Mouse (Mus musculus): ENCODE results near the gene Kdm1a.
A peak's percentile ranks its signal among the peaks of the same experiment; 100 is the strongest.

Gene Kdm1a

DNA sequence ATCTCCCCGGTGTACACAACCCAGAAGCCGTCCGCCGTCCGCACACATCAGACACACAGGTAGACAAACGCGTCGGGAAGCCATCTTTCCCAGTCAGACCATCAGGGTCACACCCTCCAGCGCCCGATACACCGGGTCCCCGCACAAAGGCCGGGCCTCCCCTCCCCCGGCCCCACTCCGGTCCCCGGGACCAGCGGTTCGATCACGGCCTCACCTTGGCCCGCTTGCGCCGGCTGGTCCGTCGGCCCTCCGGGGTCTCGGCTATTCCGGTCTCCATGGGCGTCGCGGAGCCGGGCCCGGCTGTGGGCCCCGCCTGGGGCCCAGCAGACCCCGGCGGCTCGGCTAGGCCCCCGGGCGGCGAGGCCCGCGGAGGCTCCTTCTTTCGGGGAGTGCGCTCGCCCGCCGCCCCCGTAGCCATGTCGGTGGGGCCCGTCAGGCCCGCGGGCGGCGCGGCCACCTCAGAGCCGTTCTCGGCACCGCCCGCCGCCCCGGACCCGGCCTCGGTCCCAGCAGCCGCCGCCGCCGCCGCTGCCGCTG lies 437 bp downstream of the Kdm1a start:
- peak; percentile 62 for DNase-seq (ENCODE audit: low spot score)

DNA sequence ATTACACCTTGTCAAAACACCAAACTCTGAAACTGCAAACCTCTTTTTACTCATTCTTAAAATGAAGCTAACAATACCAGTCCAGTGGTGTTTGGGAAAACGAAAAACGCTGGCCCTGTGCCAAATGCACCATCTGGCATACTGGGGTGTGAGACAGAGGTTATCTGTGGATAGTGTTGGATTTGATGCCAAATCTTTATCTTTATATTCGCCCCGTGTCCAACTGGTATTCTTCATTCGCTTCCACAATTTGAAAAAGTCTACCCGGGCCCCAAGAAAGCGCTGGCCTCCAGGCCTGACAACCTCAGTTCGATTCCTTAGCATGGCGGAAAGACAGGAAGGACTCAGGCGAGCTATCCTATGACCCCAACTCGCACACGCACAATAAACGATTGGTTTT lies 1.0 kb downstream of the Kdm1a start:
- peak; percentile 32 for DNase-seq (ENCODE audit: low spot score)

DNA sequence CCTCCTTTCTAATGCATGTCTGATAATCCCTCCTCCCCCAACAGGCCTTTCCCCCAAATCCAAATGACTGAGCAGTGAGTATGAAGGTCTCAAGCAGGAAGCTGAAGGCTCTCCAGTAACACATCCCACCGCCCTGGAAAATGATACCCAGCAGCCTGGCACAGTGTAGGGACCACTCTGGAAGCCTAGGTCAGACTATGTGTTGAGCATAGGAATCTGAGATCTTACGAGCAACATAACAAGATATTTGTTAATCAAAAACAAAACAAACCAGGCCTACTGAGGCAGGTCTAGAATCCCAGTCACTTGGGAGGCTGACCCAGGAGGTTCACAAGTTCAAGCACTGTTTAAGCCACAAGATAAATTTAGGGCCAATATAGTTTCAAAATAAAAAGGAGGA lies 2.0 kb downstream of the Kdm1a start:
- no peak for DNase-seq (ENCODE audit: low spot score)

DNA sequence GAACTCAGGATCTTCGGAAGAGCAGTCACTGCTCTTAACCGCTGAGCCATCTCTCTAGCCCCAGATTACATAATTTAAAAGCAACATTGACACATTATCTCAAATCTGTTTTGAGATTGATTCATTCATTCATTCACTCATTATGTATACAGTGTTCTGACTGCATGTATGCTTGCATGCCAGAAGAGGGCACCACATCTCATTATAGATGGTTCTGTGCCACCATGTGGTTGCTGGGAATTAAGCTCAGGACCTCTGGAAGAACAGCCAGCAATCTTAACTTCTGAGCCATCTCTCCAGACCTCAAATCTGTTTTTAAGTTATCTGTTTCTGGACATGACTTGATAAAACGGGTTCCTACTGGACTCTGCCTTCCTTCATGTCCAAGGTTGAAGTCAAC lies 2.7 kb downstream of the Kdm1a start:
- no peak for DNase-seq (ENCODE audit: low spot score)

DNA sequence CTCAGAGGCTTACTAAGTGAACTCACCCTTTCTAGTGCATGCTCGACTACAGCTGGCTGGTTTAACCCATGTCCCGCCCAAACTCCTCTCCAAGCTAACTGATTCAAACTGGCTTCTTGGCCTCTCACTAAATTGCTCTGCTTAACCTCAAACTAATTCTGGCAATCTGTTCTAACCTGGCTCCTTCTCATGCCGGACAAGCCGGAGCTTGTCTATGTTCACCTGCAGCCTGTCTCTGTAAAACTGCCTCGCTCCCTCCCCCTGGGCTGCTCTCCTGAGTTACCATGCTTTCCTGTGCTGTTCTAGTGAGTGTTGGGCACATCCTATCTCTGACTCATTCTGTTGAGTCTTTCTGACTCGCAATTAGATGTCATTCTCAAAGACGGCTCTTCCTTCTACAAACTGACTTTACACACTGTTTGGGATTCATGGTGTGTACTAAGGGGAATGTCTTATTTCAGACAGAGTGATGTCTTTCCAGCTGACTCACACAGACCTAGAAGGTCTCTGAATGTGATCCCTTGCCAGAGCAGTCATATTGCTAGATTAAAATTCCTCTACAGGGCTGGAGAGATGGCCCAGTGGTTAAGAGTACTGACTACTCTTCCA lies 4.2 kb downstream of the Kdm1a start:
- DNase-seq (ENCODE audit: low spot score) = no peak

DNA sequence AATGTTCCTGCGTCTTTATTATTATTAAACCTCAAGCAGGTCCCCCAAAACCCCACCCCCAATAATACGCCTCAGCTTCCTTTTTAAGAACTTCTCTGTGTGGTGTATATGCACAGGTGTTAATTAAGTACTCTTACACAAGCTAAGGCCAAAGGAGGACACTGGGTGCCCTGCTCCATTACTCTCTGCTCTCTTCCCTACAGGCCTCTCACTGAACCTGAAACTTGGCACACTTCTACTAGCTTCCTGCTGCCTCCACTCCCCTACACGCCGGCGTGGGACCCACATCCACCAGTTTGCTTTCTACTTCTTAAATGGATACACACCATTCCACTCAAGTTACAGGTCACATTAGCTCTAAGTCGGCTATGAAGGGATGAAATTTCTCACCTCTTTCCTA lies 7.3 kb downstream of the Kdm1a start:
- DNase-seq (ENCODE audit: low spot score) = no peak

DNA sequence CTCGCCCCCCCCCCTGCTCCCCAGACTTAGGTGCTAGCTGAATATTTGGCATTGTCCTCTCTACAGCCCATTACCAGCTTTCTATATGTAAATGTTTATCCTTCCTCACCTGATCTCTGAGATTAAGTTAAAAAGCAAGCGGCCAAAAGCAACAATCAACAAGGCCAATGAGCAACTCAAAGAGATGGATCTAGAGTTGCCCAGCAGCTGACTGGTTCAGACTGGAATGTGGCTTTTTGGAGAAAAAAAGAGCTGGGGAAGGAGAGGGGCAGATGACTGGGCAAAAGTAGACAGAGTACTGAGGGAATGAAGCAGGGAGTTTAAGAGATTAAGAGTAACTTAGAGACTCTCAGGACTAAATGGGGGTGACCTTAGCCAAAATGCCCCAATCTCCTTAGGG lies 8.5 kb downstream of the Kdm1a start:
- no peak for DNase-seq (ENCODE audit: low spot score)

DNA sequence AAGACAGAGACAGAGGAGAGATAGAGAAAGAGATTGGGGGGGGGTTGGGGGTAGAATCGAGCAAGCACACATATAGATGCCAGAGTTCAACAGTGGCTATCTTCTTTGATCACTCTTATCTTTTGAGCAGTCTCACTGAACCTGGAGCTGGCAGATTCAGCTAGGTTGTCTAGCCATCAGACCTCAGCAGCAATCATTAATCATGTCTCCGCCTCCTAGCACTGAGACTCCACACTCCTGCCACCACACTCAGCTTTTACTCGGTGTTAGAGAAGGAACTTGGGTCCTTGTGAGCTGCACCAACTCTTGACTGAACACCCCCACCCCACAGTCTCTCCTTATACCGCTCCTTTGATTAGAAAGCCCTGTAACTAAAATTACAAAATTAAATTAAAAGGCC lies 10.4 kb downstream of the Kdm1a start:
- peak; percentile 78 for DNase-seq (ENCODE audit: low spot score)

DNA sequence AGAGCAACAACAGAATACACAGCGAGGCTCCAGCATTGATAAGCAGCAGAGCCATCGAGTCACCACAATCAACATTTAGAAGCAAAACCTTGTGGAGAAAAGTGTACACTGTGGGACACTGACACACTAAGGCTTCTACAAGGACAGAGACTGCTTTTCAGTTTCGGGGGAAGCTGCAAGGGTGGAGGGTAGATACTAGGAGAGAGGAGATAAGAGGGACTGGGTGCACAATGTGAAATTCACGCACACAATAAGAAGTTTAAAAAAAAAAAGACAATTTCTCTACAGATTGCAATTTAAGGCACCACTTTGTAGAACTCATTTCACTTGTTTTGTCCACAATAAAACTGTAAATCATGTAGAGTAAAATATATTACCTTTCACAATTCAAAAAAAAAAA lies 14.5 kb downstream of the Kdm1a start:
- no peak for DNase-seq (ENCODE audit: low spot score)

DNA sequence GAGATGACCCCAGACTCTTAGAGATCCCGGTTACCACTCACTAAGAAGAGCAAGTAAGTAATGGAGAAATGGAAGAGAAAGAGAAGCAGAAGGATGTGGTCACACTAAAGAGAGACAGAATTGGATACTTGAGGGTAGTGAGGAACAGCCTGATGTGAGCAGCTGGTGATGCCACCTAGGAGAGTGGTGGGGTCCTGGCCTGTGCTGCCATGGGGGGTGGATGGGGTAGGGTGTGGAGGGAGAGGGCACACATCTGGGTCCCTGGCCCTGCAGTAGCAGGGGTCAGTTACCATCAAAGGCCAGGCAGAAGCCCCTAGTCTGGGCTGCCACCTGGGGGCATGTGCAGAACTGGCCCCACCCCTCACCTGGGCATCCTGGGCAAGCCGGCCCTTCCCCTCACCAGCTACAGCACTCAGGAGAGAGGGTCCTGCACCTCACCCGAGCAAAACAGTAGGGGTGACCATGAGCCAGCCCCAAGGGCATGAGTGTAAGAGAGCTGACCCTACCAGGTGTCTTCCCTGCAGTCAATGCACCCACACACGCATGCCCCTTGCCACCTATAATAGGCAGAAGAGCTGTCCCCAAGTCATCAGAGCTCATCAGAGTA lies 15.2 kb downstream of the Kdm1a start:
- DNase-seq (ENCODE audit: low spot score) = no peak

DNA sequence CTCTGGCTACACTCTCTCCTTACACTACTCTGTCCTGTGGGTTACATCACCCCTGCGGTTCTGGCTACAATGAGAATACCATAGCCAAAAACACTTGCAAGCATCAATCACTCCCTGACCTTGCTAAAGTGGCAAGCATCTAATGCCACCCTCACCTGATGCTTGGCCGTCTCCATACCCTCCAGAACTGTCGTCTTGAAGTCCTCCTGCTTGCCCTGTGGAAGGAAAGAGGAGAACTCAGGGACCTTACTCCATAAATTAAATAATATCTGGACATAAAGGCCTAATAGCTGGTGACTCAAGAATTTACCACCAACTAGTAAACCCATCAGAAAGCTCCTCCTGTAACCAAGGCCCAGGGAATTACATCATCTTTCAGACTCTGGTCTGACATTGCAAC lies 20.6 kb downstream of the Kdm1a start:
- DNase-seq (ENCODE audit: low spot score) = no peak

DNA sequence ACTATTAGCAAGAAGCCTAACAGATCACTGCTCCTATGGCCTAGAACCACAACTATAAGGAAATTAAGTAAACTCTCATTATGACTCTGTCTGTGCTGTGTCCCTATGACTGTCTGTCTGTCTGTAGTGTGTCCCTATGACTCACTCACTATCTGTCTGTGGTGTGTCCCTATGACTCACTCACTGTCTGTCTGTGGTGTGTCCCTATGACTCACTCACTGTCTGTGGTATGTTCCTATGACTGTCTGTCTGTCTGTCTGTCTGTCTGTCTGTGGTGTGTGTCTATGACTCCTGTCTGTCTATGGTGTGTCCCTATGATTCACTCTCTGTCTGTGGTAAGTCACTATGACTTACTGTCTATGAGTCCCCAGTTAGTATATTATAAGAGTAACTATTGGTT lies 32.5 kb downstream of the Kdm1a start:
- DNase-seq (ENCODE audit: low spot score) = no peak

DNA sequence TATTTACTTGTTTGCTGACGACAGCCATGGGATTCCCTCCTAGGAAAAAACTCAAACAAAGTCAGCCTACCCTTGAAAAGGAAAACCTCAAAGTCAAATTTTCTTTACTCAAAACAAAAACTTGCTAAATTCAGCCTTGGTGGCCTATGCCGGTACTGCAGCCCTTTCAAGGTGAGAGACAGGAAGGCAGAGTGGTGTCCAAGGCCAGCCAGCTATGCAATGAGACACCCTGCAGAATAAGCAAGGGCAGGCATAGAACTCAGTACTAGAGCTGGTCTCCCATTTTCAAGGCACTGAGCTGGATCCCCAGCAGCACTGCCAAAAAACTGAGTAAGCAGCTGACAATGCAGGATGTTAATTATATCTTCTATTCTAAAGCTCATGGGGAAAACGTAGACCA lies 33.9 kb downstream of the Kdm1a start:
- no peak for DNase-seq (ENCODE audit: low spot score)

DNA sequence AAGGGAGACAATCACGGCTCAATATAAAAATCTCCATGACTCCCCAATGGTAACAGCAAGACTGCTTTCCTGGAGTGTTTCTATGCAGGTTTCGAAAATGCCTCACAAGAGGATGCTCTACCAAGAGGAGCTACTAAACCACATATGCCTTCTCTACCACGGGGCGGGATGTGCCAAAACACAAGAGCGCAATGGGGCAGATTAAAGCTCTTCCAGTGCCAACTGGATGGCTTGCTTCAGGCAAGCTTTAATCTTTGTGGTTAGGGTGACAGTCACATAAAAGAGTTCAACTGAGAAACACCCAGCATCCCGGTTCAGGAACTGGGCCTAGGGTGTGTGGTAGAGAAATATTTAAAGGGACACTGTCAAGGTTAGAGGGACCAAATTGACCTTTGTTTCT lies 39.8 kb downstream of the Kdm1a start:
- DNase-seq (ENCODE audit: low spot score) = no peak

DNA sequence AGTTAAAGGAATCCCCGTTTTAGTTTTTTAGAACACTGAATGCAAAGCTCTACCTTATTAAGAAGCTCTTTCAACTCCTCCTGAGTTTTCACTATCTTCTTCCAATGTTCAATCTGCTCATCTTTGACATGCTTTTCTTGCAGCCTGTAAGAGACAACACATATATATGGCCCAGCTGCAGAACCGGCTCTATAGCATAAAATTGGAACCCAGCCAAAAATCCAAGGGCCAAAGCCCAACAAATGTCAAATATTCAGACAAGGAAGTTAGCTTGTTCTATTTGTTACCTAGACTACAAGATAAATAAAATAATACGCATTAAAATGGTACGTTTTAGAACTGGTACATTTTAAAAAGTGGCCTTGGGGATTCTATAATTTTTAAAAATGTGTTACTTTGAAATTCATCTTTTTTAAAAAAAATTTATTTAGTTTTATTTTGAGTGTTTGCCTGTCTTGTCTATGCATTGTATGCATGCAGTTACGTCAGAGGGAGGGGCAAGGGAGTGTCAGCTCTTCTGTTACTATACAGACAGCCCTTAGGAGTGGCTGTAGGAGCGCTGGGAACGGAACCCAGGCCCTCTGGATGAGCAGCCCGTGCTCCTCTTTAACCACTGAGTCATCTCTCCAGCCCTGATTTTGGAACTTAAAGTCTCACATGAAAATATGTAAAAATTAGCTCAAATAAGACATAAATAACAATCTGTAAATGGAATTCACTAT lies 42.1 kb downstream of the Kdm1a start:
- DNase-seq (ENCODE audit: low spot score) = no peak

DNA sequence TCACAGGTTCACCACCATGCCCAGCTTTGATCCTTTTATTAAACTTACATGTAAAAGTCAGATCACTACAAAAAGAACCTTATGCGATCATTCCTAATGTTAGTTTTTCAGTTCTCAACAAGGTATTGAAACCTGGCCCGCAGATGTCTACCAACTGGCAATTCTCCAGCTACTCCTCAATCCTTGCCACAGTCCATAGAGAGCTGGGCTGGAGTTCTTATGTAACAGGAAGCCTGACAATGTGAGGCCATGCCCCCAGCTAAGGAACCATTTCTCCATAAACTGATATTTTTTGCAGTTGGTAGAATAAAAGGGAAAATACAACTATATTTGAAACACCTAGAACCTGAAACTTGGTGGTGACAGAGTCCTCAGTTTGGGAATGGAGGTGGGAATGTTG lies 42.8 kb downstream of the Kdm1a start:
- no peak for DNase-seq (ENCODE audit: low spot score)

DNA sequence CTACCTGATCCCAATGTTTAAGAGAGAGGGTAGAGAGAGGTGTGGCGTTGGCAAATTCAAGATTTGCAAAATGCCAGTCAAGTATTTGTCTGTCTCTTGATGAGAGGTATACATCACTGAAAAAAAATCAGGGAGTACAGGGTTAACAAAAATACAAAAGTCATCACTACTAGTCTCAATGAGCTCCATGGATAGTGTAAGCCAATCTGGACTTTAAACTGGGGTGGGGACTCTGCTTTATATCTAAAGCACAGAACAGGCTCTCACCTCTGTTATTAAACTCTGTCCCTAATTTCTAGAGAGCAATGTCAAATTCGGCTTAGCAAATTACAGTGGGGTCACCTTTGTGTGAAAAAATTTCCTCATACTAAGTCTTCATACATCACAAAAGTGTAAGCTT lies 44.9 kb downstream of the Kdm1a start:
- DNase-seq (ENCODE audit: low spot score) = no peak

DNA sequence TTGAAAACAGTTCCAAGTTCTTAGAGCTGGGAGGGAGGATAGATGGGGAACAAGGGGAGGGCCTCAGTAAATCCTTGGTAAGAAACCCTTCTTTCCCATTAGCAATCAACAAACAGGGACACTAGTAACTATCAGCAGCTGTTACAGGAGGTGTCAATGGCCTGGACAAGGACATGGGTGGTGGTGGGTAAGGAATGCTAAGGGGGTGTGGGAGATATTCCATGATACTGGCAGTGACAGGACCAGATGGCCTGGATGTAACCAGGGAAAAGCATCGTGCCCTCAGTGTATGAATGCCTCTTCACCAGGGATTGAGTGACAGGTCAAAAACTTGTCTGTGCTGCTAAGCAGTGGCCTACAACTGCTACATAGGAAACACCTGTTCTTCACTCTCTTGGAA lies 49.4 kb downstream of the Kdm1a start:
- no peak for DNase-seq (ENCODE audit: low spot score)

DNA sequence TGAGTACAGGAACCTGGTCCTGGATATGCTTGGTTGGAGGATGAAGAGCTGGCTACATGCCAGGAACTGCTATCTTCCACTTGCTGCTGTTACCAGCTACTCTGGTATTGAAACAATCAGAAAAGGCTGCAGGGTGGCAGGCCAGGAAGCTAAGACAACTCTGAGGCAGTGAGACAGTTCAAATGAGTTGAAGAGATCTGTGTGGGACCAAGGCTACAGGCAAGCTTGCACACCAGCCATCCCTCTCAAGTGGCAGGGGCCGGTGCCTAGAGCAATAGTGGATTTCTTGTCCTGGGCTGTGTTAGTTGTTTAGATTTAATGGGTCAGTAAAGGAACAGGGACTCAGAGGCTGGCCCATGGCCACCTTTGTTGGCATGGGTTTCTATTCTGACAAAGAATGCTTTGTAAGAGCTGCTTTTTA lies 54.1 kb downstream of the Kdm1a start:
- no peak for DNase-seq (ENCODE audit: low spot score)

DNA sequence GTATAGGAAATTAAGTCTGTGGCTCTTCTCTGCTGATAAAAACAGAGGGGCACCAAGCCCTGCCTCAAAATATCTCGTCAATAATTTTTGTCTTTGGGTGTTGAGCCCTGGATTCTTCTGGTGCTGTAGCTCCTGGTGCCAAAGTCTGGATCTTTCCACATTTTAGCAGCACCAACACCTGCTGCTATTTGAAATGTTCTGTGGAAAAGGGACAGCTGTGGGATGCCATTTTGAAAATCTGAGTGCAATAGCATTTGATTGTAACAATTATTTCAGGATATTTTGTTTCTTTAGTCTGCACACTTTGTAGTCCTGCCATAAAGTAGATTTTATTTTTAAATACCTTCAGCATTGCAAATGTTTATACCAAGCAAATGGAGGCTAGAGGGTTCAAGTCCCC lies 54.8 kb downstream of the Kdm1a start:
- no peak for DNase-seq (ENCODE audit: low spot score)

DNA sequence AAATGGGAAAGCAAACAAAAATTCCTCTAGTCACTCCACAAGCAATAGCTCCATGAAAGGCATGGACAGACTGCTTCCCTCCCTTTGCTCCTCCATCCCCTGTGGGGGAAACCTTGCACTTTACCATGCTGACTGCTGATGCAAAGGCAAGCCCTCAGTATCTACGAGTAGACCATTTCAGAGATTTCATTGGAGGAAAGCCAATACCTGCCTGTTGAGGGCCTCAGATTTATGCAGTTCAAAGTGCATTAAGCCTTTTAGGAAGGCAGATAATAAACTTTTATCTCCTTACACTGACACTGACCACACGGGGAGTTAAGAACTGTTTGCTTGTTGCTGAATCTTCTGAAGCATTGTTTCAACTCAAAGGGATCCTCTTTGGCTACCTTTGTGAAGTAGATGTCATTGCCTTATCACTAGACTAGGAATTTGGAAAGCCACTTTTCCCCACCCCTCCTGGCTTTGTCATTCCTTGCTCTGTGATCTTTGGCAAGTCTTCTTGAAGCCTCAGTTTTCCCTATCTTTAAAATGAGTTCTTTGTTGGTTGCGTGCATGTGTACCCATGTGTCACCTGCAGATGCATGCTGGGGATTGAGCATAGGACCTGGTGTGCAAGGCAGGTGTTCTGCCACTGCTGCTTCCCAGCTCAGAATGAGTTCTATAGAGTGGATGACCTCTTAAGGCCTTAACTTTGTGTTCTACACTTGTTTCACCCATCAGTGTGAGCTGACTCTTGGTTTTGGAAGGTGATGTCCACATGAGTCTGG lies 56.1 kb downstream of the Kdm1a start:
- no peak for DNase-seq (ENCODE audit: low spot score)

DNA sequence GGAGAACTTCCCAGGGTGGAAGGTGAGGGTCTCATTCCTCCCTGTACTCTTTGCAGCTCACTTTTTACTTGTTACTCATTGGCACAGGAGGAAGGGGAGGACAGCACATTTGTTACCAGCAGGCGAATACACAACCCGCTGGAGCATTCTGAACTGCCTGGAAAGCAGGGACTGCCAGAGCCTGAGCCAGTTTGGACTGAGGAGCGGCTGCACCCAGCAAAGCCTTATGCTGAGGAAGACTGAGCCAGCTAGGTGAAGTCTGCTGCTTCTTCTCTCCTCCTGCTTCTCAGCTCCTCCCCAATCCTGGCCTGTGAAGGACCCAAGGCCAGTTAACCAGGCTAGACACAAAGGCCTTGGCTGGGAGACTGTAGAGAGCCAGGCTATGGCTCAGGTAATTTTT lies 57.4 kb downstream of the Kdm1a start:
- DNase-seq (ENCODE audit: low spot score) = no peak

DNA sequence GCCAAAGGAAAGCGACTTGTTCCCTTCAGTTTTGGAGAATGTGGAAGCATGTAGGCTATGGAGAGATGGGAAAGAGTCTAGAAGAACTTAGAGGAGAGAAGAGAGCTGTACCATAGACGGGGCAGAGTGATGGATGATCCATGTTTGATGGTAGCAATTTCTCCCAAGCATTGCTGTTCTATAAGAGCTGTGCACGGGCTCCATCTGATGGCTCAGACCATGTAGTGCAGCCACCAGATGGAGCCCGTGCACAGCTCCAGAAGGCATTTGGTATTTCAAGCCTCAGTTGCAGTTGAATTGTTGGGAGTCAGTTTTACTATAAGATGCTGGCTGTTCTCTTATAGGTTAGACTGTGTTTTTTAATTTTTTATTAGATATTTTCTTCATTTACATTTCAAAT lies 76.1 kb downstream of the Kdm1a start:
- DNase-seq (ENCODE audit: low spot score) = peak; percentile 47

All from yolk sac, embryonic 10.5 days (tissue).